Mouse (Mus musculus) stomach, embryonic 16.5 days (tissue): ENCODE results near the gene D930007J09Rik. TPM values are rescaled to one million over a fixed set of nuclear protein-coding genes. Genes with fewer than 3 reads are reported as not detected.

ENCODE experiments used
- ATAC-seq: fragments of 200-750 bp; cut with Nextera tagmentation; 2 replicates; pipeline ENCODE4 v1.8.0; 2017; ENCODE audit warnings: moderate number of reproducible peaks, moderate TSS enrichment; ENCODE audit not compliant: insufficient read depth, low FRiP score
- H3K27ac ChIP-seq: fragments of 300-500 bp; sonication (generic); 2 replicates; pipeline ENCODE4 v1.5.1; 2014; ENCODE audit warnings: low read length
- H3K27me3 ChIP-seq: fragments of 300-500 bp; sonication (generic); 2 replicates; pipeline ENCODE4 v1.6.1; 2014; ENCODE audit warnings: low read length, control low read depth, mixed read lengths; ENCODE audit not compliant: control insufficient read depth, insufficient read depth
- H3K36me3 ChIP-seq: fragments of 300-500 bp; sonication (generic); 2 replicates; pipeline ENCODE4 v1.6.1; 2014; ENCODE audit warnings: low read length; ENCODE audit not compliant: control insufficient read depth, insufficient read depth
- H3K4me1 ChIP-seq: fragments of 300-500 bp; sonication (generic); 2 replicates; pipeline ENCODE4 v1.6.1; 2014; ENCODE audit warnings: low read length, control low read depth, mixed read lengths; ENCODE audit not compliant: control insufficient read depth, insufficient read depth
- H3K4me2 ChIP-seq: fragments of 300-500 bp; sonication (generic); 2 replicates; pipeline ENCODE4 v1.6.1; 2014; ENCODE audit warnings: low read depth, low read length, mixed read lengths
- H3K4me3 ChIP-seq: fragments of 300-500 bp; sonication (generic); replicated peaks from 2 replicates; pipeline ENCODE4 v1.5.1; 2014; ENCODE audit warnings: mild to moderate bottlenecking, low read length
- H3K9ac ChIP-seq: fragments of 300-500 bp; sonication (generic); 2 replicates; pipeline ENCODE4 v1.6.1; 2014; ENCODE audit warnings: low read length
- H3K9me3 ChIP-seq: fragments of 300-500 bp; sonication (generic); replicated peaks from 2 replicates; pipeline ENCODE4 v1.6.1; 2016; ENCODE audit warnings: low read length, control low read depth; ENCODE audit not compliant: control insufficient read depth
- WGBS: fragments of 180-500 bp; shearing (Covaris S2); extraction: QIAGEN DNeasy Blood & Tissue Kit; methylation state at CpG from one replicate; pipeline ENCODE4 v1.1.7; 2014; 5-methylcytosine and 5-hydroxymethylcytosine counted together
- polyA plus RNA-seq: library from polyadenylated mRNA; unstranded; fragments of >200 nt; fragmentation: Nextera tagmentation; extraction: Ambion mirVana; gene quantifications from 2 replicates; pipeline ENCODE4 v1.2.1, GENCODE M21; 2015

D930007J09Rik gene
- polyA plus RNA-seq, 1 experiment from 2014 or later: not detected

- Histone ChIP-seq H3K27me3 (no peaks in the 10 kb centered on the region), H3K27ac (no peak overlapping the region; the same call in 1 of the 2 replicates)
- ATAC-seq: no peak
Measured at GRCm38 (mm10) chr13:32800859-32801258, 1.8 kb downstream of the D930007J09Rik start.

GRCm38 (mm10) chr13:32799131-32799530 is 3.5 kb downstream of the D930007J09Rik start:
- 52% methylated on average over 2 of the region's 2 CpGs for WGBS
- no peak overlapping the region for H3K4me3 ChIP-seq
- H3K9me3 ChIP-seq: no peaks in the 10 kb centered on the region
- H3K4me2 ChIP-seq: no peak overlapping the region
- ATAC-seq: no peak
- peaks cover 13% of the 10 kb centered on the region for H3K4me1 ChIP-seq
- no peaks in the 10 kb centered on the region for H3K27me3 ChIP-seq
- H3K9ac ChIP-seq: no peak overlapping the region
- H3K36me3 ChIP-seq: no peaks in the 10 kb centered on the region
- no peak overlapping the region for H3K27ac ChIP-seq

More at GRCm38 (mm10) chr13:32800859-32801258, 1.8 kb downstream of the D930007J09Rik start:
- H3K9ac ChIP-seq: 0 out of 2 replicates have a peak overlapping the region, but pooled peaks have one; percentile 49
- H3K4me1 ChIP-seq: peaks cover 13% of the 10 kb centered on the region
- H3K4me3 ChIP-seq: peak overlapping the region; percentile 93
- peak overlapping the region; percentile 49 for H3K4me2 ChIP-seq
- H3K9me3 ChIP-seq: no peaks in the 10 kb centered on the region
- H3K36me3 ChIP-seq: no peaks in the 10 kb centered on the region

- no peak overlapping the region for H3K27ac ChIP-seq
- H3K4me1 ChIP-seq: no peaks in the 10 kb centered on the region
- H3K36me3 ChIP-seq: no peaks in the 10 kb centered on the region
- no peak overlapping the region for H3K9ac ChIP-seq
- H3K4me3 ChIP-seq: no peak overlapping the region
- WGBS: 86% methylated on average over 1 of the region's 1 CpGs
- H3K27me3 ChIP-seq: no peaks in the 10 kb centered on the region
- ATAC-seq: no peak
- no peak overlapping the region for H3K4me2 ChIP-seq
- H3K9me3 ChIP-seq: no peaks in the 10 kb centered on the region
Measured at GRCm38 (mm10) chr13:32797085-32797484, 5.6 kb downstream of the D930007J09Rik start.

- H3K4me3 ChIP-seq: no peak overlapping the region
- H3K27ac ChIP-seq: no peak overlapping the region
- H3K36me3 ChIP-seq: no peaks in the 10 kb centered on the region
- no peak overlapping the region for H3K9ac ChIP-seq
- H3K27me3 ChIP-seq: no peaks in the 10 kb centered on the region
- WGBS: 82% methylated on average over 5 of the region's 5 CpGs
- H3K9me3 ChIP-seq: no peaks in the 10 kb centered on the region
- ATAC-seq: no peak
- H3K4me1 ChIP-seq: no peaks in the 10 kb centered on the region
- H3K4me2 ChIP-seq: no peak overlapping the region
Measured at GRCm38 (mm10) chr13:32795166-32795565, 7.5 kb downstream of the D930007J09Rik start.

GRCm38 (mm10) chr13:32794619-32795018 is 8.0 kb downstream of the D930007J09Rik start:
- WGBS: 65% methylated on average over 2 of the region's 2 CpGs
- H3K36me3 ChIP-seq: no peaks in the 10 kb centered on the region
- no peaks in the 10 kb centered on the region for H3K9me3 ChIP-seq
- H3K4me2 ChIP-seq: no peak overlapping the region
- no peak overlapping the region for H3K27ac ChIP-seq
- no peak overlapping the region for H3K9ac ChIP-seq
- H3K4me1 ChIP-seq: no peaks in the 10 kb centered on the region
- no peaks in the 10 kb centered on the region for H3K27me3 ChIP-seq
- no peak for ATAC-seq
- H3K4me3 ChIP-seq: no peak overlapping the region

- 75% methylated on average over 4 of the region's 4 CpGs for WGBS
- H3K36me3 ChIP-seq: no peaks in the 10 kb centered on the region
- no peak overlapping the region for H3K4me3 ChIP-seq
- no peak for ATAC-seq
- no peaks in the 10 kb centered on the region for H3K4me1 ChIP-seq
- H3K4me2 ChIP-seq: no peak overlapping the region
- H3K9me3 ChIP-seq: no peaks in the 10 kb centered on the region
- H3K27ac ChIP-seq: no peak overlapping the region
- no peak overlapping the region for H3K9ac ChIP-seq
- H3K27me3 ChIP-seq: no peaks in the 10 kb centered on the region
Measured at GRCm38 (mm10) chr13:32789781-32790180, 12.9 kb downstream of the D930007J09Rik start.

- Histone ChIP-seq H3K9me3 (no peaks in the 10 kb centered on the region), H3K9ac (no peak overlapping the region), H3K36me3 (no peaks in the 10 kb centered on the region), H3K4me3 (no peak overlapping the region), H3K4me1 (no peaks in the 10 kb centered on the region), H3K27ac (no peak overlapping the region), H3K4me2 (no peak overlapping the region), H3K27me3 (no peaks in the 10 kb centered on the region)
- 45% methylated on average over 2 of the region's 2 CpGs for WGBS
- no peak for ATAC-seq
Measured at GRCm38 (mm10) chr13:32787584-32787983, 15.1 kb downstream of the D930007J09Rik start.

- no peaks in the 10 kb centered on the region for H3K27me3 ChIP-seq
- no peak for ATAC-seq
Measured at GRCm38 (mm10) chr13:32783816-32784215, 18.8 kb downstream of the D930007J09Rik start, which contains the start of gene Mylk4. TSS of gene Mylk4 (minus strand) at chr13:32783954.

GRCm38 (mm10) chr13:32783055-32783454 is 19.6 kb downstream of the D930007J09Rik start:
- H3K4me1 ChIP-seq: no peaks in the 10 kb centered on the region
- no peak overlapping the region for H3K9ac ChIP-seq
- no peaks in the 10 kb centered on the region for H3K36me3 ChIP-seq
- ATAC-seq: no peak
- H3K27ac ChIP-seq: no peak overlapping the region
- no peak overlapping the region for H3K4me2 ChIP-seq
- WGBS: 53% methylated on average over 5 of the region's 5 CpGs
- no peaks in the 10 kb centered on the region for H3K27me3 ChIP-seq
- H3K9me3 ChIP-seq: no peaks in the 10 kb centered on the region
- no peak overlapping the region for H3K4me3 ChIP-seq

More at GRCm38 (mm10) chr13:32783816-32784215, 18.8 kb downstream of the D930007J09Rik start, which contains the start of gene Mylk4:
- Histone ChIP-seq H3K36me3 (no peaks in the 10 kb centered on the region), H3K4me3 (no peak within 1 kb of the TSS), H3K9me3 (no peaks in the 10 kb centered on the region), H3K4me1 (no peaks in the 10 kb centered on the region), H3K27ac (no peak within 1 kb of the TSS), H3K9ac (no peak within 1 kb of the TSS), H3K4me2 (no peak within 1 kb of the TSS)
- 77% methylated on average over 8 of the region's 8 CpGs for WGBS
